Mouse (Mus musculus) kidney, adult 9 months (tissue): Measurements from ENCODE around the gene Cadps.

Experiments
- DNase-seq: peaks from one replicate; pipeline ENCODE4 v3.0.0; 2022

The Cadps gene

DNA sequence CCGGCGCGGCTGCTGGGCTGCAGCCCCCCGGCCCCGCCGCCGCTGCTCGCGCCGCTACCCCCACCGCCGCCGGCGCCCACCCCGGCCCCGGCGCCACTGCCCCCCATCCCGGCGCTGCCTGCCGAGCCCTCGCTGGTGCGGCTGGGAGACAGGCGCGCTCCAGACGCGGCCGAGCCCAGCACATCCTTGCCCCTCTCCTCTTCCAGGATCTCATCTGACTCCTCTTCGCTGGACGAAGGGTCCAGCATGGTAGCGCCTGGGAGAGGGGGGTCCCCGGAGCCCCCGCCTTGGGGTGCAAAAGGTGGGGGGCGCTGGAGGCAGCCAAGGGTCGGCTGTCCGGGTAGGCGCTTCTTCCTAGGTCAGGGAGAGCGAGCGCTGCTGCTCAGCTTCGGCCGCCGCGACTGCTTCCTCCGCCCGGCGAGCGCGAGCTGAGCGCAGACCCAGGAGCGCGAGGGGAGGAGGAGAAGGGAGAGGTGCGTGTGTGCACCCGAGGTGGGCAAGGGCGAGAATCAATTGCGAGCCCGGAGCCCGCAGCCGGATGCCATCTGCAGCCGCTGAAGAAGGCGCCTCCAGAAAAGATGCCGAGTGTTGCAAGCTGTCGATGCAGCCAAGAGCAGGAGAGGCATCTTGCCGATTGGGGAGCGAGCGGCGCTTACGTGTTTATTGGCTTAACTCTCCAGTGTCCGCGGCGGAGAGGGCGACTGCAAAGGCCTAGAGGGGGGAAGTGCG is at the start of gene Cadps:
Cadps (minus strand) TSS at position 589 of the 729 bp plus-strand sequence.
- no peak for DNase-seq

DNA sequence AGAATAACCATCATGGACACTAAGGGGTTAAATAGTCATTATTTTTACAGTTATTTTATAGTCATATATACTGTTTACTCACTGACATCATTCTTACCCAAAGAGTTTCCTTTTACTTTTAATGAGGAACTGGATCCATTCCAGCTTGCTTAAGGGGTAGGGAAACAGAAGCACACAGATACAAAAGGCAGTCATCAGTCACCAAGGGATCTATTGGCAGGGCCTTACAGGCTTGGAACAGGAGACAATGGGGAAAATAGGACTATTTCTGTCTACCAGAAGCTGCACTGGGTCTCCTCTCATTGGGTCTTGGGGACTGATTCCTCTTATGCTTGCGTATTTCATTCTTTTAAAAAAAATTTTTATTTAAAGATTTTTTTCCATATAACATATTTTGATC is 46.7 kb upstream of the Cadps start:
- DNase-seq: no peak

DNA sequence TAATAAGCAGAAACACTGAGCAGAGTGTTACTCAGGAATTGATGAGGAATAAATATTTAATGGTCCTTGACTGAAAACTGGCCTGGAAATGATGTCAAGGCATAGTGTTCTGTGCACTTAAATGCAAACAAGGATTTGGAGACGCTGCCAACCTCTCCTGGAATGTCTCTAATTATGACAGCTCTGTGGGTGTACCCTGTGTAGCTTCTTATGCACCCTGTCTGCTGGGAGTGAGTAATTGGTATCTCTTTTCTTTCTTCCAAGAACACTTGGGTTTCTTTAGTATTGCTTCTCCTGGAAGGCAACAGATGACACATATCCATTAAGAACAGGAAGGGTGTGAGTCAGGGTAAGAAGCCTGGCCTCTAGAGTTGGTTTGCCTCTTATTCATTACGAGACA is 42.4 kb upstream of the Cadps start:
- no peak for DNase-seq

DNA sequence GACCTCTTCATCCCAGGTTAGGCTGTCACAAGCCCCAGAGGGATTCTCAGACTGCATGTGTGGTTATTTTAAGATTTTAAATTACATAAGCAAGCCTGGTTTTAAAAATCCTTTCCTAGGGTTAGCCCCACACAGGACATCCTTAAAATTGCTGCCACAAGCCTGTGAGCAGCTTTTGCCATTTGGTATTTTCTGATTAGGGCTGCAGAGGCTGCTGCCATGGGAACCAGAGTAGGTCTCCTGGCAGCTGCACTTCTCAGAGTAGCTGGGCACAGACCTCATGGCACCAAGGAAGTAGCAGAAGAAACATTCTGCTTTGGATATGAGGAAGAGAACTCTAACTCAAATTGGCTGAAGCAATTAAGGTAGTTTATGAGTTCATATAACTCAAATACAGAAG is 21.0 kb upstream of the Cadps start:
- DNase-seq: no peak

DNA sequence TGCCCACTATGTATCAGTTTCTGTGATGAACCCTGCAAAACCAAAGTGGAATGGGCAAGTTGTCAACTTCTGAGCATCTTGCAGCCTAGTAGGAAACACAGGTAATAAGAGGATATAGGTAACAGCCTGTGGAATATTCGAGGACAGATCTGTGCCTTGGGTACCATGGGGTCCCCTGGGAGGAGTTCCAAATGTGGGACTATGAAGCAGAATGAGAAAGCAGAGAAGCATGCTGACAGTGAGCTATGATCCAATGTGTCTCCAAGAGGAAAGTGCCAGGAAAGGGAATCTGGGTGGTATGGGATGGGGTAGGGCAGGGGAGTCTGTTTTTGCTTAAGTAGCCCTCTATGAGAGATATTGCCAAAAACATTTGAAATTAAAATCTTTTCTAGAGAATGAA is 16.6 kb upstream of the Cadps start:
- no peak for DNase-seq

DNA sequence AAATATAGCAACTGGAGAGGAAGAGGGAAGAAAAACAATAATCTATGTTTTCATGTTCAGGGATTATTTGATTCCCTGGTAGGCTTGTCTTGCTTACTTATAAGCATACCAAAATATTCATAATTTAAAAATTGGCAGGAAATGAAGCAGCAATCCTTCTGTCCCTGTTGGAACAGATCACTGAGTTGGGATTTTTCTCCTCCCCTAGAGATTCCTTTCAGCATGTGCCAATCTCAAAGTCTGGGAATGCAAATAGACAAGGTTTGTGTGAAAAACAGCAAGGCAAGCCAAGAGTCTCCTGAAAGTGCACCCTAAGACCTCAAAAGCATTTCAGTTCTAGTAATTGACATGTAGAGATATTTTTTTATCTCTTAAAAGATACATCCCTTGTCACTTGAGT is 16.1 kb upstream of the Cadps start:
- DNase-seq: no peak

DNA sequence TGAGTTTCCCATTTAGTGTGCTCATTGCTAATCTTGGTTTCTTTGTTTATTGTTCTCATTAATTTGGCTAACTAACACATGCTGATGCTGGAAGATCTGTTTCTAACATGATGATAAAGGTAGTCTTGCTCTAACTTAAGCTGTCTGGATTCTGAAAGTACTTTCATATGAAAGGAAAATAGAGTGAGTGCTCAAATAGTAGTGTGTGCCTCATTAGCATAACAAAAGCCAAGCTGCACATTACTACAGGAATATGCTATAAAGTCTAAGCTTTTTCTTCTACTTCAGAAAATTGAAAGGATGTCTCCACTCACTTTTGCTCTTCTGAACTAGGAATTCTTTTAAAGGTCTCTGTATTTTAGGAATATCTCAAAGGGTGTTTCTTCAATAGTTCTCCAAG is 15.4 kb upstream of the Cadps start:
- DNase-seq: no peak

DNA sequence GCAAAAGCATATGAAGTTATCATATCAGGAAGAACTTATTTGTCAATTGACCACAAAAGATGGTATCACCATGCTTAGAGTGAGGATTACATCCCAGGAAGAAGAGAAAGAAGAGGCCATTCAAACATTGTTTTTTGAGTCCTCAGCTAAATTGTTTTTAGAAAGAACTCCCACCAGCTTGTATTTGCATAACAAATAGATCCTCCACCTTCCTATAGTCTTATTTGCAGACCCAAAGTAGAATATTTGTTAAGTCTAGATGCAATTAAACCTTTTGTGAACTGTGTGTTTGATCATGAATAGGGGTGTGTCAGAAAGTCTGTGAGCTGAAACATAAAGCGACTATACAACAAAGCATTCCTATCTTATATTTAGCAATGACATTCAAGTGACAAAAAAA is 15.0 kb upstream of the Cadps start:
- DNase-seq: no peak

DNA sequence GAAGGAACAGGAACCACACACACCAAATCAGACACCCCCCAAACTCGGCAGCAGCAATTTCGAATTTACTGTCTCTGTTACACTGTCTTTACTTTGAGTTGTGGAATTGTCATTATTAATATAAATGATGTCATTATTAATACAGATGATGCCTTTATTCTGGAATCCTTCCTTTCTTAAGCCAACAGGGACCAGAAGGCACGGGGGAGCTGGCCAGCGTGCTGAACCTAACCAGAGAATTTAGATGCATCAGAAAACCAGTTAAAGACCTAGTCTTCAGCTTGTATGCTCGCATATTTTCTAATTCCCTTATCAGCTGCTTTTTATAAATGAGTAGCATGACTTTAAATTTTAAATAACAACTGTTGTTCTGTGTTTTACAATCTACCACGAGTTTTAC is 902 bp upstream of the Cadps start:
- DNase-seq: peak; percentile 15

DNA sequence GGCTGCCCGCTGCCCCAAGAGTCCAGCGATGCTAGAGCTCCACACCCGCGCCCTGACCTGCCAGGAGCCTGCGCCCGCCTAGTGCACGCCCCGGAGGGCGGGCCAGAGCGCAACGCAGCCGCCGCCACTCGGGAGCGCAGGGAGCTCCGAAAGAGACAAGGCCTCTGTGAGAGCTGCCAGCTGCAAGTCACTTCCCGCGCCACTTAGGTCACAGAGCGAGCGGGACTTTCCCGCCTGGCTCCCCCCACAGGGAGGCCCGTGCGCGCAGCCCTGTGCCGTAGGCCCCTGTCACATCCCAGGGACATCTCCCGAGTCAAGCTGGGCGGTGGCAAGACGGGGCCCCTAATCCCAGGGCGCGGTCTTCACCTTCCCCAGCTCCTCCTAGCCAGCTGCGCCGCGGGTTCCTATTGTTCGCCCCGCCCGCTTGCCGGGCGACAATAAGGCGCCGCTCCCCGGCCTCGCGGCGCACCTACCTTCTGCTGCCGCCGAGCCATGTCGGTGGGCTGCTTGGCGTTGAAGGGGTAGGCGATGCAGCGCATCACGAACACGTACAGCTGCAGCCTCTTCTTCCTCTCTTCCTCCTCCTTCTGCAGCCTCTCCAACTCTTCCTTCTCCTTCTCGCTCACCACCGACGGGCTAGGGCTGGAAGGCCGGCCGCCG is 918 bp downstream of the Cadps start:
- no peak for DNase-seq

DNA sequence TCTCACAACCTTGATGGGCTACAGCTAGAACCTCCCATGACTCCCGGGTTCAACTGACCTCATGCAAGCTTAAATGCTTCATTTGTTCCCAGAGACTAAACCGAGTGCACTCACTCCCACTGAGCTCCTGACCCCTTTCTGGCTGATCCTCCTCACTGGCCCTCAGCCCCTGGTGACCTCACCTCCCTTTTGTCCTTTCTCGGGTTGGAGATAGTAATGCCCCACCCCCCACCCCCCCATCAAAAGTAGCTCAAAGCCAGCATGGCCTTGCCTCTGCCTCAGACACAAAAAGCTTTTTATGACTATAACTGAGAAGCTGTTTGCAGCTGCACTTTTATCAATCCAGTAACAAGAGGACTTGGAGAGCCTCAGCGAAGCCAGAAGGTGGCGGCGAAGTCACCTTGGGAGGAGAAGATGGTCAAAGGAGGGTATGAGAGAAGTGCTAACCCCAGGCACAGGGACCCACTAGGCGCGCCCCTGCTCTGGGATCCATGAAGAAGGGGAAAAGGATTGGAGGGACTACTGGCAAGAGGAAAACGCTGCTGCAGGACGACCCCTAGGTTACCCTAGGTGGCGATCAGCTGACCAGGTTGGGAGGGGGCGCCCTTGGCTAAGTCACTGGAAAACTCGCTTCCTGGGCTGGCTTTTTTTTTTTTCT is 1.6 kb downstream of the Cadps start:
- DNase-seq: no peak

DNA sequence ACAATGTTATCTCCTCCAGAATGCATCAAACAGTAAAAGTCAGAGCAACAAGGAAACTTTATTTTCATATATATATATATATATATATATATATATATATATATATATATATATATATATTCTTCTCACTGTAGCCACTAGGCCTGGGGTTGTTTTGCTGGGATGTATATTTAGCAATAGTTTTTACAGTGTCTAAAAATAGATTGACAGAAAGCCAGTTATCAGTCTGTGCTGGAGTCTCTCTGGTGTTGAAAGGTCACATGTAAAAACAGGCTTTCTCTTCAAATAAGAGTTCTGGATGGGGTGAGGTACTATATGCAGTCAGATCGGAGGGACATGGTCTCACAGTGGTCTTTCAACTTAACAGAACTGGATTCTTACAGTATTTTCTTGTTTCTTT is 2.7 kb downstream of the Cadps start:
- no peak for DNase-seq

DNA sequence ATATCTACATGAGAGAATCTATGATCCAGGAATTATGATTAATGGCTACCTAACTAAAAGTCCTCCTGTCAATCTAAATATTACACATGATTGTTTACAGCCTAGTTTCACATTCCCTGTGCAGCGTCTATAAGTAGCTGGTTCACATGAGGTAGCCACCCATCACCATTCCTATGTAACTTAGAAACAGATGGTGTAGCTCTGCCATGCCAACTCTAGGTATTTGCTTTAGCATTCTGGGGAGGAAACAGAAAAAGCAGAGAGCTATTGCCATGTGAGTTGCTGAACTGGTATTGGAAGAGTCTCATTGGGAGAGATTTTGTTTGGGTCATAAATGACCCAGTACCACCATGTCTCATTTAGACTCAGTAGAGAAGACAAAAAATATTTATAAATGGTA is 4.4 kb downstream of the Cadps start:
- no peak for DNase-seq

DNA sequence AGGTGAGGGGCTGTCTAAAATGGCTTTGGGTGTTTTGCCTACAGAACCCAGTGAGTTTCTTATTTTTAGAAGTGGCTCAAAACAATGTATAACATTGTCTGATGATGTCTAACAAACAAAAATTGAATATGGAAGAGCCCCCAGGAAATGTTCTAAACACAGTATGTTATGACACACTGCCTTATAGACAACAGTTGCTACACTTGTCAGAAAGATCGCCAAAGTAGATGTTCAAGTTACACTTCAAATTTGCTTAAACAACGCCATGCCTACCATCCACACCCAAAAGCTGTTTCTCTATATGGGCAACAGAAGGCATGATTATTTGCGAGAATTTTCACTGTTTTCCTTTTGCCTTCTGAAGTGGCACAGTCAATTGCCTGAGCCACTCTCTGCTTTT is 10.8 kb downstream of the Cadps start:
- no peak for DNase-seq

DNA sequence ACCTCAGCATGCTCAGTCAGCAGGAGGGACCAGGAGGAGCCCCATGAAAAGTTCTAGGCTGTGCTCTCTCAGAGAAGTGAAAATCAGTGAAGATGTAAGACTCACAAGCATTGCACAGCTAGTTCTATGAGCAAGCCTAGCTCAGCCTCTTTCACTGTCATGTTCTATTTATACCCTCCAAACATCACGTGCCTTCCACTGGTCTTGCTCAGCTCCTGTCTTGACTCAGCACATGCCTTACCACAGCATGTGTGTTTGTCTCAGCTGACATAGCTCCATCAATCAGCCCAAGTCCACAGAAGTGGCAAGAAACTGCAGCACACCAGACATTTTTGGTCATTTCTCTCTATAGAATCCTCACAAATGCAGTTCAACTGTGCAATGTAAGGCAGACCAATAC is 19.9 kb downstream of the Cadps start:
- no peak for DNase-seq

DNA sequence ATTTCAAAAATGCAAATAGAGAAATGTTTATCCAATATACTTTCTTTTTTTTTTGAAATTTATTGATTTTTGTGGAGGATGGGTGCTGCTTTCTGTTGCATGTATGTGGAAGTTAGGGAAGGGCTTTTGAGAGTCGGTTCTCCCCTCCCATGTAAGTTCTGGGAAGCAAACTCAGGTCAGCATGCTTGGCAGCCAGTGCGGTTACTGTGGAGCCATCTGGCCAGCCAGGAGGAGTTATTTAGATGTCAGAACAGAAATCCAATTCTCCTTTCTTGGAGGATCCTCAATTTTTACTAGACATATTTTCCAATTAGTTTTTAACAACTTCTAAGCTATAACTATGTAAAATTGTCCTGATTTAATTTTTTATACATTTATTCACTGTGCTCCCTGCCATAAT is 21.8 kb downstream of the Cadps start:
- no peak for DNase-seq

DNA sequence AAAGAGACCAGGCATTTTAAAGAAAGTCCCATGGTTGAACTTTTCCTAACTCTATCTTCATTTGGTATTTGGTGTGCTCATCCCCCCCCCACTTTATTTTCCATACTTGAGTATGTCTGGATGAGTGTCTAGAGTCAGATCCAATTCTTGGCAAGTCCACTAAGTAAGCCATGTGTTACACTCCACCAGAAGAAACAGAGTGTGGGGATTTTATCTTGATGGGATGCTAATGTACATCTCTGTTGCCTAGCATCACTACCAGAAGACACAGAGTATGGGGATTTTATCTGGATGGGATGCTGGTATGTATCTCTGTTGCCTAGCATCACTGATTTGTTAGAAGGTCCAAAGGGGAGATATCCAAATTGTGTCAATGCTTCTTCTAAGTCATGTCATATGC is 24.0 kb downstream of the Cadps start:
- no peak for DNase-seq

DNA sequence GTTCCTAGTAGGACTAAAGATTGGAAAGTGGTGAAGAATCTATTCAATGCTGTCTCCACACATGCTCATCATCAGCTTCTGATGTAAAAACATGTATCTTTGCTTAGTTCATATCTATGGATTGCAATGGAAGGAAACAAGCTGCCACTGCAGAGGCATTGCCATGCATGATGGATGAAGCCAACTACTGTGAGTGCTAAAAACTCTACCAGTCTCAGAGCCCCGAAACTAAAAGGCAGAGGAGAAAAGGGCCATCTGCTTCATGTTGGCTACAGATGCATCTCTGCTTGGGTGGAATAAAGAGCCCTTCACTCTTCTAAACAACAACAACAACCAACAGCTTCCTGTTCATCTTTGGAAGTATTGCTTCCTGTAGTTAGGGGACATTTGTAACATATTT is 38.6 kb downstream of the Cadps start:
- DNase-seq: no peak

DNA sequence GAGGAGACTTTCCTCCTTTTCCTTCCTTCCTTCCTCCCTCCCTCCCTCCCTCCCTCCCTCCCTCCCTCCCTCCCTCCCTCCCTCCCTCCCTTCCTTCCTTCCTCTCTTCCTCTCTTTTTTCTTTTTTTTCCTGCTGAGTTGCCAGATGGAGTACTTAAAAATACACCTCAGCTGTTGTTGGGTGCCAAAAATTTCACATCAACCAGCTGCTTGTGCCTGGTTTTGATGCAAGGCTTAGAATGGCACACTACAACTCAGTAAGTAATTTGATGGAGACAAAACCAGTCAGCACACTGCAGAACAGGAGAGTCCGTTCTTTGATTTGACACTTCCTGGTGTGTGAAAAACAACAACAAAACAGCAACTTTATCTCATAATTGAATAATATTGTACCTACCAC is 42.9 kb downstream of the Cadps start:
- DNase-seq: no peak

DNA sequence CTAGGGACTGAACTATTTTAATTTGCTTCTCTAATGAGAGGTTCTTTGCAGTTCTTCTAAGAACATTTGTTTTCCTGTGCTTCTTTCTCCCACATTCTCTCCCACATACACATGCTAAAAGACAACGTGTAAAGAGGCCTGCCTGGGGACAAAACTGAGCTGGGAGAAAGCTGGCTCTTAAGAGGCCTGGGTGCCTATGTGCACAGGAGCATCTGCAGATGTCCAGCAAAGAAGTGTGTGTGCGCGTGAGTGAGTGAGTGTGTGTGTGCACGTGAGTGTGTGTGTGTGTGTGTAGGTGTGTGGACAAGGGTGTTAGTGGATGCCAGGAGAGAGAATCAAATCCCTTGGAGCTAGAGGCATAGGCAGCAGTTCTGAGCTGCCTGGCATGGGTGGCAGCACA is 44.9 kb downstream of the Cadps start:
- DNase-seq: no peak

DNA sequence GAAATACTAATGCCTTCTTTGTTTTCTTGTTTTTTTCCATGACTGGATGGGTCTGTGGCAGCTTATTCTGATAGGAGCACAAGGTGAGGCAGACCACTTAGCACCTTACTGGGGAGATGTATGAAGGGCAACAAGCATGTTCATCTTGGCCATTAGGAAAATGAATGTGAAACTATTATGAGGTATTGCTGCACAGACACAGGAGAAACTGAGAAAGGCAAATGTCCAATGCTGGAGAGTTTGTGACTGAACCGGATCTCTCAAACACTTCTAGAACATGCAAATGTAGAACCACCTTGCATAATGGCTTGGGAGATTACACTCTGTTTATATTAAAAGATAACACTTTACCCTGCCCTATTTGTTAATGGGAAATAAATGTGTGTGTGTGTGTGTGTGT is 54.0 kb downstream of the Cadps start:
- DNase-seq: no peak

DNA sequence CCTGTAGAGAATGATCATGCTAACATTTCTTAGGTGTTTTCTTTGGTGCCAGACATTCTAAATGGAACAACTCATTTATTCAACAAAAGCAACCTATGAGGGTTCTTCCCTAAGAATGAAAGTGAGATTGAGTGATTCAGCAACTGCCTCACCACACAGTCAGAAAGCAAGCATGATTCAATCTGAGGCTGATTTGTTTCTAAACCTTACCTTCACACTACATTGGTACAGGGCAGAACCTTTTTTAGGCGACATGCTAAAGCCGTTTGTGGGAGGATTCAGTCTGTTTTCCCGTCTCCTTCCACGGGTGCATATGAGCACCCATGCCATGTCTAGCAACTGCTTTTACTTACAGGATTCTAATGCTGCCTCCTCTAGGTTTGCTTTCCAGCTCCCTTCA is 69.6 kb downstream of the Cadps start:
- DNase-seq: no peak

DNA sequence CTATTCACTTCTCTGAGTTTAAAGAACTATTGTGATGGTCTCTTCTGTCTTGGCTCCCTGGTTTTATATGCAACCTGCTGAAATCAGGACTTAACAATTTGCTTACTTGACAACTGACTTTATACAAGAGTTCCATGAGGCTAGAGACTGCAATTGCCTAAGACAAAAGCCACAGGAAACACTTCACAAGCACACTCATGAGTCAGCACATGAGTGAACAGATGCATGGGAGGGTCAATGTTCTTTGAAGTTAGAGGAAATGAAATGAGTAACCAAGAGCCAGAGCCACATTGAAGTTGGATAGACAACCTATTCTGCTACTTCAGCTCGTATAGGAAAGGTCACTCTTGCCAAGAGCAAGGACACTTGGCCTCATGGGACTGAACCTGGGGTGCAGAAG is 71.1 kb downstream of the Cadps start:
- DNase-seq: no peak

DNA sequence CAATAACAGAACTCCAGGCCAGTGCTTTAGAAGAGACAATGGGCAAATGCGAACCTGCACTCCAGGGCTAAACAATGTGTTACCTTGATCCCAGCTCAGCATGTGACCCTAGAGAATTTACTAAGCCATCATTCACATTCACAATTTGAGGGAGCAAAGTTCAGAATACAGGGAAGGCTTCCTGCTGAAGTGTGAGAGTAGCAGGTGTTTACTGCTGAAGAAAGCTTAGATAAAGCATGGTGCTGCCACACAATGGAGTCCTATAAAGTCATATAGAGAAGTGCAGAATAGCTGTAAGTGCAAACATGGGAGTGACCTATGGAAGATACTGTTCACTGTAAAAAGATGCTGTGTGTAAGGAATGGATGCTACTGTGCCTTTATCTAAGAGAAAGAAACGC is 91.9 kb downstream of the Cadps start:
- DNase-seq: no peak
